Mouse (Mus musculus): Measurements from ENCODE around the gene Rassf4. TPM values are rescaled to one million over a fixed set of nuclear protein-coding genes. Genes with fewer than 3 reads are reported as not detected.

Rassf4 gene
- polyA plus RNA-seq, 1 experiment from 2014 or later = 46.7 TPM

DNA sequence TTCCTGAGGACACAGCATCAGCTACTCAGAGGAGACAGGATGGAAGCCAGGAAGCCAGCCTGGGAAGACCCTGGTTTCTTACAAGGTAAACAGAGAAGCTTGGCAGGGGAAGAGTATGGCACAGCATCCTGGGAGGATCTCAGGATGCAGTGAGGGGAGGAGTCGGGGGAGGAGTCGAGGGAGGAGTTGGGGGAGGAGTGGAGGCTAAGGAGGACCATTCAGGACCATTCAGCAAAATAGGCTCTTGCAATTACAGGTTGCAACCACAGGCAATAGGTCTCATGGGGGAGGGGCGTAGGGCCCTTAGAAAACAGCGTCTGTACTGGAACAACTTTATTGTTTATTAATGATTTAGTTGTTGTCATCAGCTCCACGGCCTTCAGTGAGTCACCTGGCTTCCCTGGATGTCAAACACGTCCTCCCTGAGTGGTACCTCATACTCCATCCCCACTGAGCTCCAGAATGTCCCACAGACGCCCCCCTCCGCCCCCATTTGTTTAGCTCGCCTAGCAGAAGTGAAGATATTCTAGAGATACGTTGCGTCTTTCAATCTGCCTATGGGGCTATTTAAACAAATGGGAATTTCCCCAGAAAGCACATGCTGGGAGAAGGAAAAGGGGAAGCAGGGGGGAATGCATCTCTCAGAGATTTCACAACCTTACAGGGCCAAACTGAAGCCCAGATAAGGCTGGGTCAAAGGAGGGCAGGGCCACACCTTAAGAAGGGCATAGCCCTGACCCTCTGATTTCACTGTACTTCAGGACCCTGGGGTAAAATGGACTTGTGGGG lies 4.9 kb downstream of the Rassf4 start:
- Histone ChIP-seq H3K27ac (peak overlapping the region; percentile 30; the same call in 1 of the 2 replicates), H3K4me1 (peaks cover 74% of the 10 kb centered on the region)

DNA sequence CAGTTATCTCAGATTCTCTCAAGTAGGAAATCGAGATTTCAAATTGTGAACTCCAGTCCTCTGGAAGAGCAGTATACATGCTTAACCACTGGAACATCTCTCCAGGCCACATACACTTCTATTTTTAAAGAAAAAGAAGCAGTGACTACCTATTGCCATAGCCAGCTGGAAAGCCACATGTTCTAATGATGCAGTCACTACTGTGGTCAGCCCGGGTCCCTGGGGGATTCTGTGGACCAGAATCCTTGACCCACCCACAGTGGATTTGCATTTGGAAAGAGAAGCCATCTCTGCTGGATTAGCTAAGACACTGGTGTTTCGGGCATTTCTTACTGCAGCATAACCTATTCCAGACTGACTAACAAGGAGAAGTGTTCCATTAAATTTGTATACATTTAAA lies 6.4 kb downstream of the Rassf4 start:
- no peaks in the 10 kb centered on the region for H3K9me3 ChIP-seq (replicated peaks)
- H3K4me3 ChIP-seq = no peak overlapping the region
- H3K27me3 ChIP-seq = no peaks in the 10 kb centered on the region; the same call in 1 of the 2 replicates
- no peak overlapping the region for H3K9ac ChIP-seq
- ATAC-seq (ENCODE audit: low FRiP score) = no peak
- peak overlapping the region; percentile 76 for H3K27ac ChIP-seq
- no peak overlapping the region for H3K4me2 ChIP-seq (replicated peaks)
- WGBS = 66% methylated on average over 3 of the region's 3 CpGs
- H3K36me3 ChIP-seq = no peaks in the 10 kb centered on the region
- peaks cover 66% of the 10 kb centered on the region for H3K4me1 ChIP-seq

More for the DNA sequence above, 4.9 kb downstream of the Rassf4 start:
- H3K4me2 ChIP-seq (replicated peaks) = no peak overlapping the region
- no peak for ATAC-seq (ENCODE audit: low FRiP score)
- H3K27me3 ChIP-seq = no peaks in the 10 kb centered on the region; the same call in 1 of the 2 replicates
- no peak overlapping the region for H3K4me3 ChIP-seq
- H3K9me3 ChIP-seq (replicated peaks) = no peaks in the 10 kb centered on the region
- no peak overlapping the region for H3K9ac ChIP-seq
- H3K36me3 ChIP-seq = no peaks in the 10 kb centered on the region
- 41% methylated on average over 11 of the region's 11 CpGs for WGBS

DNA sequence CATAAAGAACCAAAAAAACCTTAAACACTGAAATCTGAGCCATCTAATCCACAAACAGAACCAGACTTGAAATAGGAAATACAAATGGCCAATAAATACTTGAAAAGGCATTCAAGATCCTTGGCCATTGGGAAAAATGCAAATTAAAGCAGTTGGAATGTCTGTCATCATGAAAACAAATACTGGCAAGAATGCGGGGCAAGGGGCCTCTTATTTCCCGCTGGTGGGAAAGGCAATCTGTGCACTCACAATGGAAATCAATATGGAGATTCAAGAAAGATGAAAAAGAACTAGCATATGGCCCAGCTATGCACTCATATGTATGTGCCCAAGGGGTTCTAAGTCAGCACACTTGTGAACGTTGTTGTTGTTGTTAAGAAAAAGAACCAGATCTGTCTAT lies 6.9 kb downstream of the Rassf4 start:
- peak overlapping the region; percentile 76 for H3K27ac ChIP-seq
- H3K36me3 ChIP-seq = no peaks in the 10 kb centered on the region
- H3K4me1 ChIP-seq = peaks cover 61% of the 10 kb centered on the region
- 0 out of 2 replicates have a peak overlapping the region, but pooled peaks have one; percentile 11 for H3K4me2 ChIP-seq (replicated peaks)
- no peaks in the 10 kb centered on the region for H3K9me3 ChIP-seq (replicated peaks)
- no peak overlapping the region for H3K4me3 ChIP-seq
- no peaks in the 10 kb centered on the region; the same call in 1 of the 2 replicates for H3K27me3 ChIP-seq
- H3K9ac ChIP-seq = no peak overlapping the region
- WGBS = 26% methylated on average over 3 of the region's 3 CpGs
- ATAC-seq (ENCODE audit: low FRiP score) = no peak

DNA sequence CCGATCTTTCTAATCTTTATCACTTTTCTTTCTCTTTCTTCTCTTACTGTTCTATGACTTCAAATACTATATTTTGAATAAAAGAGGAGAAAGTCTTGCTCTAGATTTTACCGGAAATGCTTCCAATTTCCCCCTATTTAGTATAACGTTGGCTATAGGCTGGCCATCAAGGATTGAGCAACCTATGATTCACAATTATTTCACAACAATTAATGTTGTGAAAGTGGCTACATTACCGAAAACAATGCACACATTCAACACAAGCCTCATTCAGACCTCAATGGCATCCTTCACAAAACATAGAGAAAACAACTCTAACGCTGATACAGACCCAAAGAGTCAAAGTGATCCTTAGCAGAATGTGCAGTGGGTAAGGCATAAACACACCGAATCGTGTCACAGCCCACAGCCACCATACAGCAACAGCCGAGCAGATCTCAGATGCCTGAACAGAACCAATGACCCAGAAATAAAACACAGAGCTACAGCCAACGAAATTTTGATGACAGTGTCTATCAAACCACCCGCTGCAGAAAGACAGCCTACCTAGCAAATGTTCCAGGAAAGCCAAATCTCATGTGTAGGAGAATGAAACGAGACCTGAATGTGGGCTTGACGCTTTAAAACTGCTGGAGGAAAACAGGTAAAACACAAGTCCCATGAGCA lies 7.5 kb downstream of the Rassf4 start:
- H3K27ac ChIP-seq = peak overlapping the region; percentile 66
- no peaks in the 10 kb centered on the region for H3K9me3 ChIP-seq (replicated peaks)
- no peaks in the 10 kb centered on the region for H3K36me3 ChIP-seq
- no peak overlapping the region for H3K9ac ChIP-seq
- no peaks in the 10 kb centered on the region; the same call in 1 of the 2 replicates for H3K27me3 ChIP-seq
- WGBS = 62% methylated on average over 12 of the region's 12 CpGs
- H3K4me3 ChIP-seq = no peak overlapping the region
- H3K4me2 ChIP-seq (replicated peaks) = 0 out of 2 replicates have a peak overlapping the region, but pooled peaks have one; percentile 11
- no peak for ATAC-seq (ENCODE audit: low FRiP score)
- H3K4me1 ChIP-seq = peaks cover 54% of the 10 kb centered on the region

DNA sequence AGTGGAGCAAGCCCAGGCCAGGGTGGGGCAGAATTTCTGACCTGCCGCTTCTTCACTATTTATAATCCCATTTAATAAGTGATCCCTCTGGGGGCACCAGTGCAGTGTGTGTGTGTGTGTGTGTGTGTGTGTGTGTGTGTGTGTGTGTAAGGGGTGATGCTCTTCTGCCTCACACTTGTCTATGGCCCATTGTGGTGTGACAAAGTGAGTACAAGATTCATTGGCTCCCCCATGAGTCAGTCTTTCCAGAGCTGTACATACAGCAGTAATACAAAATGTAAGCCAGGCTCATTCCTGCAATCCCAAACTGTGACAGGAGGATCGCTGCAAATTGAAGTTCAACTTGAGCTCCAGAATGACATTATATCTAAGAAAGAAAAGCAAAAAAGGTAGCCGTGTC lies 8.9 kb downstream of the Rassf4 start:
- H3K4me1 ChIP-seq = peaks cover 40% of the 10 kb centered on the region
- 77% methylated on average over 3 of the region's 3 CpGs for WGBS
- ATAC-seq (ENCODE audit: low FRiP score) = no peak
- no peak overlapping the region for H3K9ac ChIP-seq
- H3K4me3 ChIP-seq = no peak overlapping the region
- no peak overlapping the region for H3K27ac ChIP-seq
- H3K4me2 ChIP-seq (replicated peaks) = no peak overlapping the region
- H3K9me3 ChIP-seq (replicated peaks) = no peaks in the 10 kb centered on the region
- no peaks in the 10 kb centered on the region for H3K36me3 ChIP-seq
- H3K27me3 ChIP-seq = no peaks in the 10 kb centered on the region

DNA sequence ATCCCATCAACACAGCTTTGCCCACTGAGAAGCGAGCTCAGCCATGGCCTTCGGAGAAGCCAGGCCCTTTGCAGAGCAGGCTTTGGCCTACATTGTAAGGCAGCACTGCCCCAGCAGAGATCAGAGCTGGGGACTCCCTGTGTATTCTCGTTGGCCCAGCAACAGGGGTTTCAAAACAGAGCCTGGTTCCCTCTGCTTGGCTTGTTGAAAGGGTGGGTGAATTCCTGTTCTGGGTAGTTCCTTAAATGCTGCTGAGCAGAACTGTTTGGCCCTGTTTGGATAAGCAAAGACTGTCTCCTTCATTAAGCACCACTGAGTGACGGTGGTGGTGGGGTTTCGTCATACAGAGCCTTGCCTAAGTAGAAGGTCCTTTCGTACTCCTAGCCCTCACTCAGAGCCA lies 9.7 kb downstream of the Rassf4 start:
- Histone ChIP-seq H3K36me3 (peaks cover 5% of the 10 kb centered on the region), H3K4me1 (peaks cover 32% of the 10 kb centered on the region), H3K4me3 (no peak overlapping the region), H3K4me2 (replicated peaks) (no peak overlapping the region), H3K27me3 (no peaks in the 10 kb centered on the region), H3K9me3 (replicated peaks) (no peaks in the 10 kb centered on the region), H3K27ac (no peak overlapping the region), H3K9ac (no peak overlapping the region)
- no peak for ATAC-seq (ENCODE audit: low FRiP score)
- WGBS = 72% methylated on average over 6 of the region's 6 CpGs

DNA sequence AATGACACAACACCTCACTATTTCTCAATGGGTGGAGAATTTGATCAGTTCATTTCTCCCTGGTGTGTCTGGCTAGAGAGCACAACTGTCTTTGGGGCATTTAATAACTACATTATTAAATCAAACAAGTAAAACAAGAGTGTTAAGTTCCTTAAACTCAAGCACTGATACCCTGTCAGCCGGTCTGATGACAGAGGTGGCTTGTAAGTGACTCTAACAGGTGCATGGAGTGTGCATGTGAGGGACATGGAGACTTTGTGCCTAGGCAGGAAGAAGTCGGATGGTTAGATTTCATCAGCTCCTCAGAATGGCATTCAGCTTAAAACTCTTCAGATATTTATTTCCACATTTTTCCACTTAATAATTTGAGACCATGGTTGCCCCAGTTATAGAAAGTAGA lies 10.4 kb downstream of the Rassf4 start:
- Histone ChIP-seq H3K27me3 (no peaks in the 10 kb centered on the region), H3K4me2 (replicated peaks) (no peak overlapping the region), H3K9ac (no peak overlapping the region), H3K4me3 (no peak overlapping the region), H3K9me3 (replicated peaks) (no peaks in the 10 kb centered on the region), H3K27ac (no peak overlapping the region), H3K4me1 (peaks cover 27% of the 10 kb centered on the region), H3K36me3 (peaks cover 10% of the 10 kb centered on the region)
- no peak for ATAC-seq (ENCODE audit: low FRiP score)
- WGBS = 87% methylated on average over 2 of the region's 2 CpGs

DNA sequence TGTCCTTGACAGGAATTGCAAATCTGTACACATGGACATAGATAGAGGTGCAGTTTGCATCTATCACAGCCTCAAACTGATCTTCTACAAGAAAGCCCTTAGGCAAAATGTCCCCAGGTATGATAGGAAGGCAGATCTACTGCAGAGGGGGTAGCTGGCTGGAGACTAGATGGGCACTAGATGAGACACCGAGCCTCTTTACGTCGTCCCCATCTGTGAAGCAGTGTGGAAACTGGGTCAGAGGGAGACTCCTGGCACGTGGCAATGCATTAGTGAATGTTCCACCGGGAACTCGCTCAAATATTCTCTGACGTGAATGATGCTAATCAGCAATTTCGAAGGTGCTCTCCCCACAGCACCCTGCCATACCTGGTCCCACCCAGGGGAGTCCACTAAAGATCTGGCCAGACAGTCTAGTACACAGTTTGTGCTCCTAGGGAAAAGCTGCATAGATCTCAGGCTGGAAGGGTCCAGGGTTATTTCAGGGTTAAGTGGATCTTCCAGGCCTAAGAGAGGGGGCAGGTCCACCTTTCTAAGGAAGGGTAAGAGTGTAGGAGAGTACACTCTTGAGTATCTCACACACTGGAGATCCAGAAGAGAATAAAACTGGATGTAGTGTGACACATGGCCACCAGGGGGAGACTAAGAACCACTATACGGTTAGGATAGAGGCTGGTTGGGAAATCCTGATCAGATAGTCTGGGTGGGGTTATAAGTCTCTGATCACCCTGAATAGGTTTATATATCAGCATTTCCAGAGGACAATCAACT lies 19.9 kb downstream of the Rassf4 start:
- ATAC-seq (ENCODE audit: low FRiP score) = peak; percentile 51; the same call in 1 of the 2 replicates
- no peak overlapping the region for H3K4me3 ChIP-seq
- H3K4me2 ChIP-seq (replicated peaks) = no peak overlapping the region
- H3K9me3 ChIP-seq (replicated peaks) = no peaks in the 10 kb centered on the region
- WGBS = 64% methylated on average over 9 of the region's 9 CpGs
- H3K27ac ChIP-seq = no peak overlapping the region
- no peak overlapping the region for H3K9ac ChIP-seq
- peaks cover 16% of the 10 kb centered on the region for H3K36me3 ChIP-seq
- peaks cover 8% of the 10 kb centered on the region for H3K4me1 ChIP-seq
- no peaks in the 10 kb centered on the region for H3K27me3 ChIP-seq

DNA sequence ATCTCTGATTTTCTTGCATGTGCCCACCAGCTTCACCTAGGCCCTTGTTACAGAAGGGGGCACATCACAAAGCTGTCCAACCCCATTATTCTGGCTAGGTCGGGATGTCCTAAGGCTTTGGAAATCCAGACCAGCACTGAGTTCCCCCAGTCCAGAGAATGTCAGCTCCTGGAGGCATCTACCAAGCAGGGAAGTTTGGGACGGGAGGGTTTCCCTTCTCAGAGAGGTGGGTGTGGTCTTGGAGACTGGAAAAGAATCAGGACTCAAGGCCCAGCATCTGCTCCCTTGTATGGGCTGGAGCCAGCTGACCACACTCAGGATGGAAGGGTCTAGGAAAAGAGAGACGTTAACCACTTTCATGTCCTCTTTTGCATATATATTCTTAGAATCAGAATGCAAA lies 20.6 kb downstream of the Rassf4 start:
- Histone ChIP-seq H3K4me2 (replicated peaks) (no peak overlapping the region), H3K4me1 (peaks cover 8% of the 10 kb centered on the region), H3K9ac (no peak overlapping the region), H3K4me3 (no peak overlapping the region), H3K9me3 (replicated peaks) (no peaks in the 10 kb centered on the region), H3K27me3 (no peaks in the 10 kb centered on the region), H3K36me3 (peaks cover 11% of the 10 kb centered on the region; the same call in 1 of the 2 replicates), H3K27ac (no peak overlapping the region)
- WGBS = 77% methylated on average over 3 of the region's 3 CpGs
- no peak for ATAC-seq (ENCODE audit: low FRiP score)

DNA sequence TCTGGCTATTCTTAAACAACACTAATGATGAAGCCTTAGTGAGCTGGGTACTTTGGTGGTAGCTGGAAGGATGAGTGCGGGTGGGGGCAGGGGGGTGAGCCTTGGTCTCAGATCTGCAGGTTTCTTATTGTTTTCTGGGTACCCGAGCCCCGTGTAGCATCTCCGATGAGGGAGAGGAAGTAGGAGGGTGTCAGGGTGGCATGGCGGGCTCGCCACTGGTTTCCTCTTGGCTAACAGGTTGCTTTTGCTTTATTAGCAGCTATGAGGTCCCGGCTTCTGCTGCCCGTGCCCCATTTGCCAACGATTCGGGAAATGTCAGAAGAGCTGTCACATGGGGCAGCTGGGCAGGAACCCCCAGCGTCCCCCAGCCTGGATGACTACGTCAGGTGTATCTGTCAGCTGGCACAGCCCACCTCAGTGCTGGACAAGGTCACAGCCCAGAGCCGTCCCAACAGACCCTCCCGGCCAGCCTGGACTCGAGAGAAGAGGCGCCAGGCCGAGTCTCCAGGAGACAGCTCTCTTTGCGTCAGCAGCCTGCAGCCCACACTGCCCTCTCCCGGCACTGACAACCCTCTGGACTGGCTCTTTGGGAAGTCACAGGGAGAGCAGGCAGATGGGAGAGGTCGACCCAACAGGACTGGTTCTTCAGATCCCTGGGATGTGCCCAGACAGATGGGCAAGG lies 22.2 kb downstream of the Rassf4 start:
- H3K4me2 ChIP-seq (replicated peaks) = no peak overlapping the region
- no peaks in the 10 kb centered on the region for H3K9me3 ChIP-seq (replicated peaks)
- no peaks in the 10 kb centered on the region for H3K27me3 ChIP-seq
- no peak overlapping the region for H3K4me3 ChIP-seq
- ATAC-seq (ENCODE audit: low FRiP score) = no peak
- H3K27ac ChIP-seq = no peak overlapping the region
- 70% methylated on average over 20 of the region's 20 CpGs for WGBS
- 0 out of 2 replicates have a peak, but pooled peaks cover 9% of the 10 kb centered on the region for H3K36me3 ChIP-seq
- peaks cover 8% of the 10 kb centered on the region for H3K4me1 ChIP-seq
- no peak overlapping the region for H3K9ac ChIP-seq

DNA sequence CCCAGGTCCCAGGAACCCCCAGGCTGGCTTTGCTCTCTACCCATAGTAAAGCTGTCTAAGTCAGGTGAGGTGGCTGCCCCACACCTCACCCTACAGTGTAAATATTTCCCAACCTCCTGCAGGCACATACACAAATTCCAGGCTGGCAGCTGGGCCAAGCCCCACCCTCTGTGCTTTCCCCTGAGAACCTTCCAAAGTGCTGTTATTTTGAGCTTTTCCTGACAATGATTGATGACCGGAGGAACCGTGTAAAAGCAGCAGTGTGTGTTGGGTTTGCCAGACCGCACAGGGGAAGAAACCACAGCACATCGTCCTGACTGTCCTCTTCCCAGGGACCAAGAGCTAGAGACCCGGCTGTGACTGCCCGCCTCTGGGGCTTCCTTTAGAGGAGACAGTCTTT lies 23.3 kb downstream of the Rassf4 start, which contains the start of gene Depp1:
Gene Depp1 (plus strand): TSS at position 204 of the 400 bp plus-strand sequence.
- Histone ChIP-seq H3K4me1 (peaks cover 8% of the 10 kb centered on the region), H3K4me2 (replicated peaks) (0 out of 2 replicates have a peak within 1 kb of the TSS, but pooled peaks have one; percentile 13), H3K36me3 (peaks cover 11% of the 10 kb centered on the region), H3K27me3 (no peaks in the 10 kb centered on the region), H3K9ac (no peak within 1 kb of the TSS), H3K27ac (peak within 1 kb of the TSS; percentile 9; the same call in 1 of the 2 replicates), H3K4me3 (no peak within 1 kb of the TSS), H3K9me3 (replicated peaks) (no peaks in the 10 kb centered on the region)
- peak; percentile 32; the same call in 1 of the 2 replicates for ATAC-seq (ENCODE audit: low FRiP score)
- 32% methylated on average over 6 of the region's 6 CpGs for WGBS
